Mouse (Mus musculus): ENCODE measurements around the gene Nup107. TPM values are rescaled to one million over a fixed set of nuclear protein-coding genes. Genes with fewer than 3 reads are reported as not detected.

Gene Nup107
- polyA plus RNA-seq, 1 experiment from 2014 or later = 33.7 TPM

DNA sequence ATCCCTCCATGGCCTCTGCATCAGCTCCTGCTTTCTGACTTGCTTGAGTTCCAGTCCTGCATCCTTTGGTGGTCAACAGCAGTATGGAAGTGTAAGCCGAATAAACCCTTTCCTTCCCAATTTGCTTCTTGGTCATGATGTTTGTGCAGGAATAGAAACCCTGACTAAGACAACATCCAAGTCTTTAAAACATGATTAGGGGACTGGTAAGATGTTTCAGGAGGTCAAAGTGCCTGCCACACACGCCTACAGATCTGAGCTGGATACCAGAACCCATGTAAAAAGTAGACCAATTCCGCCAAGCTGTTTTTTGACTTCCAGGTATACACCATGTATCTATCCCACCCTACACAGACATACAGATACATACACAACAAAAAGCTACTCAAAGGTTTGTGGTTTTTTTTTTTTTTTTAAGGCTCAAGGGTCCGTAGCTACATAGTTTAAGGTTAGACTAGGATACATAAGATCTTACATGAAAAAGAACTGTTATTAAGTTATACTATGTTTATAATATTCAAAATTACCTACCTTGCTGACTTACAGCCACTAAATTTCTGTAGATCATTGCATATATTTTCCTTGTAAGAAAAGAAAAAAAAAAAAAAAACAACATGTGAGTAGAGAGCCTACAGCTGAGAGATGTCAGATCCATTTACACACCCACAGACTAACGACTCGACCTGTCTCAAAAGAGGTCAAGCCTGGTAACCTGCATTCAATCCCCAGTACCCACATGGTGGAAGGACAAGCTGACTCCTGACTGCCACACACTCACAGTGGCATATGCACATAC lies 91.3 kb downstream of the Nup107 start:
- Histone ChIP-seq H3K4me1 (peaks cover 1% of the 10 kb centered on the region), H3K9ac (no peak overlapping the region), H3K4me2 (no peak overlapping the region), H3K4me3 (no peak overlapping the region), H3K27me3 (replicated peaks) (no peaks in the 10 kb centered on the region), H3K27ac (no peak overlapping the region), H3K36me3 (replicated peaks) (peaks cover 69% of the 10 kb centered on the region), H3K9me3 (no peaks in the 10 kb centered on the region)
- WGBS = 97% methylated on average over 6 of the region's 6 CpGs
- no peak for ATAC-seq (replicated peaks)

Other genes with a start within 250 kb of the Nup107 start
- gene Cpm, start 163.2 kb downstream of the Nup107 start, polyA plus RNA-seq (2015; fragmentation: Nextera tagmentation; extraction: Ambion mirVana) = 5.9 and 7.1 TPM in 2 replicates
- 49.8 and 58.2 TPM in 2 replicates for gene Mdm2, start 81.9 kb downstream of the Nup107 start, polyA plus RNA-seq (2015; fragmentation: Nextera tagmentation; extraction: Ambion mirVana)
- gene Slc35e3, start 46.3 kb downstream of the Nup107 start, polyA plus RNA-seq (2015; fragmentation: Nextera tagmentation; extraction: Ambion mirVana) = 34.4 and 37.1 TPM in 2 replicates
- gene Rap1b, start 53.3 kb upstream of the Nup107 start, polyA plus RNA-seq (2015; fragmentation: Nextera tagmentation; extraction: Ambion mirVana) = 166 and 168 TPM in 2 replicates